10 mouse cellular contexts compared by ENCODE assay signal in genomic region chr5:124233874-124234661, GRCm38 (mm10). TPM values are rescaled to one million over a fixed set of nuclear protein-coding genes. Genes with fewer than 3 reads are reported as not detected.
DNase-seq lines count a peak whose midpoint lies in the region; ATAC-seq and TF ChIP-seq lines count a peak whose summit lies in the region.
"Had no signal": no experiment of that assay in that cellular context is flagged by ENCODE, and none has a peak within 500 bp of the region (broad histone marks: within the 10 kb centered on the region; RNA-seq: fewer than 3 reads in every experiment).

No protein-coding gene starts in this region.

- peak; percentile 70 for DNase-seq in gastrocnemius, adult 2 months
- no peak for DNase-seq in gastrocnemius, postnatal 25 days
- no peak for DNase-seq in lung, postnatal 36 days
- peak; percentile 84 for DNase-seq in heart, postnatal 0 days (ENCODE audit: low spot score)
- no peak for DNase-seq in spleen, postnatal 14 days (ENCODE audit: low spot score in 2 of 2)
- DNase-seq in left cerebral cortex, postnatal 25 days (ENCODE audit: low spot score in 2 of 2) = no peak
- DNase-seq: layer of hippocampus, postnatal 36 days had no signal

- peak overlapping the region; percentile 48 for H3K4me3 ChIP-seq in gastrocnemius, adult 2 months
- no peak overlapping the region for H3K4me3 ChIP-seq in lung, embryonic 16.5 days (ENCODE audit: low read length)
- H3K4me3 ChIP-seq in heart, postnatal 0 days (ENCODE audit: low read depth, low read length) = no peak overlapping the region
- no peak overlapping the region for H3K4me3 ChIP-seq in stomach, embryonic 16.5 days (replicated peaks; ENCODE audit: low read length)

- H3K4me1 ChIP-seq in lung, embryonic 16.5 days (replicated peaks; ENCODE audit: control insufficient read depth, insufficient read depth, low read length) = peaks cover 21% of the 10 kb centered on the region
- H3K4me1 ChIP-seq in heart, postnatal 0 days (ENCODE audit: control insufficient read depth, insufficient read depth) = peaks cover 58% of the 10 kb centered on the region
- peaks cover 22% of the 10 kb centered on the region for H3K4me1 ChIP-seq in stomach, embryonic 16.5 days (ENCODE audit: control insufficient read depth, insufficient read depth, low read length)

- H3K9ac ChIP-seq in lung, embryonic 16.5 days (ENCODE audit: low read length) = 0 out of 2 replicates have a peak overlapping the region, but pooled peaks have one; percentile 19
- H3K9ac ChIP-seq in heart, postnatal 0 days (replicated peaks; ENCODE audit: low read depth, low read length) = peak overlapping the region; percentile 23; the same call in 1 of the 2 replicates
- no peak overlapping the region for H3K9ac ChIP-seq in stomach, embryonic 16.5 days (ENCODE audit: low read length)

- no peak overlapping the region for H3K4me2 ChIP-seq in lung, embryonic 16.5 days (ENCODE audit: low read depth, low read length)
- H3K4me2 ChIP-seq in heart, postnatal 0 days (ENCODE audit: low read depth, low read length) = peak overlapping the region; percentile 32
- no peak overlapping the region for H3K4me2 ChIP-seq in stomach, embryonic 16.5 days (ENCODE audit: low read depth, low read length)
- H3K4me2 ChIP-seq: midbrain, embryonic 11.5 days had no signal

- intact Hi-C loops in gastrocnemius, adult 2 months (cut with DNase I) = no loop called here
- intact Hi-C loops in left cerebral cortex, postnatal 25 days (cut with DNase I) = no loop called here

- 43% methylated on average over 12 of the region's 12 CpGs for WGBS in lung, embryonic 16.5 days
- WGBS in heart, postnatal 0 days = 32% methylated on average over 12 of the region's 12 CpGs
- WGBS in stomach, embryonic 16.5 days = 51% methylated on average over 12 of the region's 12 CpGs

- no peaks in the 10 kb centered on the region for H3K36me3 ChIP-seq in lung, embryonic 16.5 days (ENCODE audit: control insufficient read depth, insufficient read depth, low read length)
- H3K36me3 ChIP-seq in heart, postnatal 0 days (replicated peaks; ENCODE audit: control insufficient read depth, insufficient read depth, low read length) = 0 out of 2 replicates have a peak, but pooled peaks cover under 1% of the 10 kb centered on the region
- H3K36me3 ChIP-seq in stomach, embryonic 16.5 days (ENCODE audit: control insufficient read depth, insufficient read depth, low read length) = no peaks in the 10 kb centered on the region

- TF ChIP-seq EP300 in heart, postnatal 0 days (IDR thresholded peaks at IDR 0.05; ENCODE audit: low read depth) = no peak

- peak; percentile 43 for ATAC-seq in lung, embryonic 16.5 days (ENCODE audit: low read depth)
- ATAC-seq in heart, postnatal 0 days (ENCODE audit: insufficient read depth, low read depth) = peak; percentile 80
- 0 out of 2 replicates have a peak, but pooled peaks have one; percentile 22 for ATAC-seq in stomach, embryonic 16.5 days (ENCODE audit: insufficient read depth, low FRiP score)

- no peak for TF ChIP-seq CTCF in gastrocnemius, adult 2 months (IDR thresholded peaks at IDR 0.05)
- TF ChIP-seq CTCF in heart, postnatal 0 days (IDR thresholded peaks at IDR 0.05; ENCODE audit: low read depth) = no peak

- H3K9me3 ChIP-seq in lung, embryonic 16.5 days (ENCODE audit: control insufficient read depth, low read length) = no peaks in the 10 kb centered on the region
- H3K9me3 ChIP-seq in heart, postnatal 0 days (replicated peaks; ENCODE audit: control insufficient read depth, low read length) = no peaks in the 10 kb centered on the region
- no peaks in the 10 kb centered on the region for H3K9me3 ChIP-seq in stomach, embryonic 16.5 days (replicated peaks; ENCODE audit: control insufficient read depth, low read length)

- H3K27ac ChIP-seq in gastrocnemius, adult 2 months = peak overlapping the region; percentile 82
- H3K27ac ChIP-seq in lung, embryonic 16.5 days (ENCODE audit: low read length) = peak overlapping the region; percentile 47
- H3K27ac ChIP-seq in heart, postnatal 0 days (ENCODE audit: low read depth) = peak overlapping the region; percentile 83
- H3K27ac ChIP-seq in stomach, embryonic 16.5 days (ENCODE audit: low read length) = peak overlapping the region; percentile 15; the same call in 1 of the 2 replicates

- no peaks in the 10 kb centered on the region for H3K27me3 ChIP-seq in lung, embryonic 16.5 days (ENCODE audit: control insufficient read depth, insufficient read depth, low read depth, low read length)
- H3K27me3 ChIP-seq in heart, postnatal 0 days (ENCODE audit: control insufficient read depth, insufficient read depth, low read length) = no peaks in the 10 kb centered on the region
- no peaks in the 10 kb centered on the region for H3K27me3 ChIP-seq in stomach, embryonic 16.5 days (ENCODE audit: control insufficient read depth, insufficient read depth, low read length)

RNA-seq across cellular contexts. Expression of gene Pitpnm2, which starts 15.5 kb away (rescaled TPM):
- total RNA-seq in gastrocnemius, adult 2 months (2021) = 10 to 100 TPM; 18.1 to 28.4 TPM
- total RNA-seq in gastrocnemius, postnatal 25 days (2021) = 10 to 100 TPM; 16.7 to 17.6 TPM
- polyA plus RNA-seq in lung, embryonic 16.5 days (2015; fragmentation: Nextera tagmentation; extraction: Ambion mirVana) = 6.6 and 9.2 TPM in 2 replicates
- total RNA-seq in heart, postnatal 0 days (2014; rRNA removed; ENCODE audit: low replicate concordance) = 17.1 and 28.6 TPM in 2 replicates
- 3.1 and 3.2 TPM in 2 replicates for polyA plus RNA-seq in heart, postnatal 0 days (2015; fragmentation: Nextera tagmentation; extraction: Ambion mirVana)
- polyA plus RNA-seq in stomach, embryonic 16.5 days (2015; fragmentation: Nextera tagmentation; extraction: Ambion mirVana) = 2.4 and 2.6 TPM in 2 replicates
- 100 to 1,000 TPM; 275 to 292 TPM for total RNA-seq in left cerebral cortex, postnatal 25 days (2021)

Comparison
In these comparisons a context has a peak if more than half of its experiments do, and no peak if none do; other contexts are left out.
1. DNase-seq: peak in gastrocnemius, adult 2 months (single experiment) and heart, postnatal 0 days (single experiment); none in gastrocnemius, postnatal 25 days (single experiment), lung, postnatal 36 days (single experiment), spleen, postnatal 14 days (0 of 2) and left cerebral cortex, postnatal 25 days (0 of 2).
2. H3K27ac ChIP-seq: peak in every context shown above with its lines; median percentile 83 in heart, postnatal 0 days; 82 in gastrocnemius, adult 2 months; 47 in lung, embryonic 16.5 days; 15 in stomach, embryonic 16.5 days.
3. ATAC-seq: peak in every context shown above with its lines; median percentile 80 in heart, postnatal 0 days; 43 in lung, embryonic 16.5 days; 22 in stomach, embryonic 16.5 days.